Mouse (Mus musculus): ENCODE results near the gene Morc3. TPM values are rescaled to one million over a fixed set of nuclear protein-coding genes. Genes with fewer than 3 reads are reported as not detected.

The Morc3 gene
- total RNA-seq, 2 experiments from 2014 or later = 31.7 to 35.9 TPM

DNA sequence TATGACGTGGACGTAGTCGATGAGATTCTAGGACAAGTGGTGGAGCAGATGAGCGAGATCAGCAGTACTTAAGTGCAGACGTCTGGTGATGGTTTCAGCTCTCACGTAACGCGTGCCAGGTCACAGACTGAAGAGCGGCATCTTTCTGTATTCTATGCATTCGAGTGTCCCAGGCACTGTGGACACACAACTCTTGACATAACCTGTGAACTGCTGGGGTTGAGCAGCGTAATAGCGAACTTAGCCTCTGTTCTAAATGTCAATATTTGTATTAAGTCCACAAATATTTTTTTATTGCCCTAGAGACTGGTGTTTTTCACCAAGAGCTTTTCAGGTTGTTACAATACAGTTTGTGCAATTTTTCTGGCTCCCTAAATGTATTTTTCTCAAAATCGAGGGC, 42.9 kb downstream of the Morc3 start:
- no peak for DNase-seq (ENCODE audit: low spot score in 2 of 2)
- intact Hi-C loops (cut with DNase I) = no loop called here

DNA sequence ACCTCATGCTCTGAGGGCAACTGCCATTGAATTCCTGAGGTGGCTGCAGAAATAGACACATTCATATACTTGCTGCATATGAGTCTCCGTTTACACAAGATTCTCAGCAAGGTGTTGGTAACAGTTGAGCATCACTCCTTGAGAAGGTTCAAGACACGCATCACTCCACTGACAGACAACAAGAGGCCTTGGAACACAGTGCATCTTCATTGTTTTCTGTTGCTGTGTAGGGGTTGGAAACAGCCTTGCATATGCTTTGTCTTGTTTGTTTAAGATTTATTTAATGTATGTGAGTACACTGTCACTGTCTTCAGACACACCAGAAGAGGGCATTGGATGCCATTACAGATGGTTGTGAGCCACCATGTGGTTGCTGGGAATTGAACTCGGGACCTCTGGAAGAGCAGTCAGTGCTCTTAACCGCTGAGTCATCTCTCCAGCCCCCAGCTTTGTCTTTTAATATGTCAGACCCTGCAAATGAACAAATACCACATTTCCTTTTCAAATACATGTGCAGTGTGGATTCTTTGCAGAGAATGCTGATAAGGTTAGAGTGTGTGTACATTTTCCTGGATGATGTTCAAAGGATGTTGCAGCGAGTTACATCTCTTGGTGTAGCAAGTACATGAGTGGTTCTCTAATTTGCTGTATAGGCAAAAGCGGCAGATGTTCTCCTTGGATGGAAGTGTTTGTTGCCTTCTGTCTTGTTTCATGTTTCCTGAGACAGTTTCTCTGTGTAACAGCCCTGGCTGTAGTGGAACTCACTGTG, 45.9 kb downstream of the Morc3 start:
- intact Hi-C loops (cut with DNase I) = no loop called here
- DNase-seq (ENCODE audit: low spot score in 2 of 2) = no peak

DNA sequence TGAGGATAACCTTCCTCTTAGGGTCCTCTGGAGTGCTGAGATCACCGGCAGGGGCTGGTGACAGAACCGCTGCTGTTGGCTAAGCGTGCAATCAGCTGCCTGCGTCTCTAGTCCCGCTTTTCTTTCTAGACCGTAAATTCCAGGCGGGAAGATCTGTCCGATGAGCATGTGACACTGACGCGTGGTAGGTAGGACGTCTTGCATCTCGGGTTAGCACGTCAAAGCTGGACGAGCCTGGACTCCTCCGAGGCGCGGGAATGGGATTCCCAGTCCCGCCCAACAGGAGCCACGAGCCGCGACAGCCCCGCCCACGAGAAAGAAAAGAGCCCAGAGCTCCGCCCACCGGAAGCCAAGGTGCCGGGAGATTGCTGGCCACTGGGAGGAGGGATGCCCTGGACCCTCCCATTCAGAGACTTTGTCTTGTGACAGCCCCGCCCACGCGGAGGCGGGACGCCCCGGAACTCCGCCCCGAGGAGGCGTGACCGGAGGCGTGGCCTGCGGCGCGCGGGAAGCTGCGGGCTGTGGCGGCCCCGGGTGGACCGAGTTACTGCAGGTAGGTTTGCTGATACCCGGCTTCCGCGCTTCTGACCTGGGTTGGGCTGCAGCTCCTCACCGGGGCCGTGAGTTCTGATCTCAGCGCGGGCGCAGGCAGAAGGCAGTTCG, 51.6 kb downstream of the Morc3 start, which contains the start of gene Chaf1b:
Gene Chaf1b, plus strand, starts transcription at position 479 of the 663 bp plus-strand sequence.
- intact Hi-C loops (cut with DNase I) = no loop called here
- DNase-seq (ENCODE audit: low spot score in 2 of 2) = peak; percentile 92 to 94

DNA sequence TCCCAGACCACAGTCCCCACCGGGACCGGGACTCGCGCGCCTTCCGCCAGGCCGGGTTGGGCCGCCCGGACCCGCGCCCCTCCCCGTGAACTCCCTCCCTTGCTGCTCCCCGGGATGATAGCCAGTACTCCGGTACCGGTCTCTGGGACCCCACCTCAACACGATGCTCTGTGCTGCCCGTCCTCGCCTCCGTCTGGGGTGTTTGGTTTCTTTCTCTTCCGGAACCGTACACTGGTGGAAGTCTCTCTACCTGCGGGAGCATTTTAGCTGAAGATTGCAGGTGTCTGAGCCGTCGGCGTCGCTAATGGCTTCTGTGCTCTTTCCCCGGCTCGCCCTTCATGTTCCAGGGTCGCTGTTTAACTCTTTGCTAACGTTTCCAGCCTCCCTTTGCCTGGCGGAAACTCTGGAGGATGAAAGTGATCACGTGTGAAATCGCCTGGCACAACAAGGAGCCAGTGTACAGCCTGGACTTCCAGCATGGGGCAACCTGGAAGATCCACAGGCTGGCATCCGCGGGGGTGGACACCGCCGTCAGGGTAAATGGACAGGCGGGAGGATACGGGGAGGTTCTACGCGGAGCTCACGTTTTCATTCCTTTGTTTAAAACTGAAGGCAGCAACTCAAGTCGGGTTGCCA, 52.3 kb downstream of the Morc3 start:
- intact Hi-C loops (cut with DNase I) = no loop called here
- DNase-seq (ENCODE audit: low spot score in 2 of 2) = no peak

DNA sequence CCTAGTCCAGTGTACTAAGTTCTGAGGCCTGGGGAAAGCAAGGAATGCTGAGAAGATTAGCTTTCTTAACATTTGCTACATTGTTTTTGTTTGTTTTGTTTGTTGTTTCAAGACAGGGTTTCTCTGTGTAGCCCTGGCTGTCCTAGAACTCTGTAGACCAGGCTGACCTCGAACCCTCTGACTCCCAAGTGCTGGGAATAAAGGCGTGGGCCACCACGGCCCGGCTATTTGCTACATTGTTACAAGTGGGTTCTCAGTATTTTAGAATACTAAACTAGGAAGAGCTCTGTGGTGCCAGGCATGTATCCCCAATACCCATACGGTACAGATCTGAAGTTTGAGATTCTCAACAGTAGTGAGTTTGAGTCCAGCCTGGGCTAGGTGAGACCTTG, 52.8 kb downstream of the Morc3 start:
- intact Hi-C loops (cut with DNase I) = no loop called here
- no peak for DNase-seq (ENCODE audit: low spot score in 2 of 2)

DNA sequence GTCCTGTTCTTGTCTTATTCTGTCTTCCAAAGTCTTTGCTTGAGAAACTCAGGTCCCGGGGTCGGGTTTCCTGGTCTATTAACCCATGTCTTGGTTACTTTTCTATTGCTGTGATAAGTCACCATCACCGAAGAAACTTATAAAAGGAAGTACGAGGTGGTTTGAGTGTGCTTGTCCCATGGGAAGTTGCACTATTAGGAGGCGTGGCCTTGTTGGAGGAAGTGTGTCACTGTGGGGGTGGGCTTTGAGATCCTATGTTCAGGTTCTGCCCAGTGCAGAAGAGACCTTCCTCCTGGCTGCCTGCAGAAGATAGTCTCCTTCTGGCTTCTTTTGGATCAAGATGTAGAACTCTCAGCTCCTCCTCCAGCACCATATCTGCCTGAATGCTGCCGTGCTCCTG, 56.6 kb downstream of the Morc3 start:
- intact Hi-C loops (cut with DNase I) = no loop called here
- DNase-seq (ENCODE audit: low spot score in 2 of 2) = no peak

DNA sequence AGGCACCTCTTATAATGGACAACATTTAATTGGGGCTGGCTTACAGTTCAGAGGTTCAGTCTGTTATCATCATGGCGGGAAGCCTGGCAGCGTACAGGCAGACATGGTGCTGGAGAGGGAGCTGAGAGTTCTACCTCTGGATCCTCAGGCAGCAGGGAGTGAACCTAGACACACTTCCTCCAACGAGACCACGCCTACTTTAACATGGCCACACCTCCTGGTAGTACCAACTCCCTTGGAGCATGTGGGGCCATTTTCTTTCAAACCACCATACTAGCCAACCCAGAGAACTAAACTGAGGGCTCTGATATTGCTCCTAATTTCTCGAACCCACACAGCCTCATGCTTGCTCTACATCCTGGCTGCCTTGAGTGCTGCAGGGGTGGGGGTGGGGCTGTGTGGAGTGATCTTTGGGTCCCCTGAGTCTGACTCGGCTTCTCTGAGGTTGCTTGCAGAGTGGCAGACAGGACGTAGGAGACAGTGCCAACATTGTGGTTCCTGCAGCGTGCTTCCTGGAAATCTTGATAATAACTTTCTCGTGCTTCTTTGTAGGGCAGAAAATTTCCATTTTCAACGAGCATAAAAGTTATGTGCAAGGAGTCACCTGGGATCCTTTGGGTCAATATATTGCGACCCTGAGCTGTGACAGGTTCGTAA, 59.2 kb downstream of the Morc3 start:
- no peak for DNase-seq (ENCODE audit: low spot score in 2 of 2)
- intact Hi-C loops (cut with DNase I) = no loop called here

DNA sequence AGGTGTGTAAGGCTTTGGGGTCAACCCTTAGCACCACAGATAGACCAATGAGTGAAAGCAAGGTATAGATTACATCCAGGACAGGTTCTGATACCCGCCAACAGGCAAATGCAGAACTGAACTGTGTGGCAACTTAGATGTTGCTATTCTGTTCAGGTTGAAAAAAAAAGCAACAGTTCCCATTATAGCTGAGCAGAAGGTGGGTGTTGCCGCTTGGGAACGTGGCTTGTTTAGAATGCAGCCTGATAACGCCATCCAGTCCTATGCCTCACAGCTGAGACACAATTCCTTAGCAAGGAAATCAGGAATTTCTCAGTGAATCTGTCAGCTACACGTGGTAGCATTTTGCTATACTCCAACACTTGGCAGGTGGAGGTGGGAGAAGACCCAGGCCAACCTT, 61.4 kb downstream of the Morc3 start:
- intact Hi-C loops (cut with DNase I) = no loop called here

DNA sequence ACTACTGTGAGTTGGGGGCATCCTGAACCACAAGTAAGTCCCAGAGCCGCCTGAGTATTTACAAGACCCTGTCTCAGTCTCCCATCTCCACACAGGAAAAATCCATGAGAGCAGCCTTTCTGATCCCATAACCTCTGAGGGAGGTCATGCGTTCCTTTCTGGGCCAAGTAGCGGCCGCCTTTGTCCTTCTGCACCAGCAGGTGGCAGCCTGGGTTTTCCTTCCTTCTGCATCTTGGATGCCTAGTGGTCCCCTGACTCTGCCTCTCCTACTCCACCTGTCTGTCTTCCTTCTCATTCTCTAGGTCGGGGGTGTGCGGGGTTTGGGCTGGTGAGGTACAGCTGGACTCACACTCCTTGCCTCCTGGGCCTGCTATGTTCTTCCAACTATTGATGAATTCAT, 71.1 kb downstream of the Morc3 start:
- no peak for DNase-seq (ENCODE audit: low spot score in 2 of 2)
- intact Hi-C loops (cut with DNase I) = no loop called here

More for the DNA sequence above, 61.4 kb downstream of the Morc3 start:
- DNase-seq (ENCODE audit: low spot score in 2 of 2) = peak in 1 of 2 experiments; percentile 52

DNA sequence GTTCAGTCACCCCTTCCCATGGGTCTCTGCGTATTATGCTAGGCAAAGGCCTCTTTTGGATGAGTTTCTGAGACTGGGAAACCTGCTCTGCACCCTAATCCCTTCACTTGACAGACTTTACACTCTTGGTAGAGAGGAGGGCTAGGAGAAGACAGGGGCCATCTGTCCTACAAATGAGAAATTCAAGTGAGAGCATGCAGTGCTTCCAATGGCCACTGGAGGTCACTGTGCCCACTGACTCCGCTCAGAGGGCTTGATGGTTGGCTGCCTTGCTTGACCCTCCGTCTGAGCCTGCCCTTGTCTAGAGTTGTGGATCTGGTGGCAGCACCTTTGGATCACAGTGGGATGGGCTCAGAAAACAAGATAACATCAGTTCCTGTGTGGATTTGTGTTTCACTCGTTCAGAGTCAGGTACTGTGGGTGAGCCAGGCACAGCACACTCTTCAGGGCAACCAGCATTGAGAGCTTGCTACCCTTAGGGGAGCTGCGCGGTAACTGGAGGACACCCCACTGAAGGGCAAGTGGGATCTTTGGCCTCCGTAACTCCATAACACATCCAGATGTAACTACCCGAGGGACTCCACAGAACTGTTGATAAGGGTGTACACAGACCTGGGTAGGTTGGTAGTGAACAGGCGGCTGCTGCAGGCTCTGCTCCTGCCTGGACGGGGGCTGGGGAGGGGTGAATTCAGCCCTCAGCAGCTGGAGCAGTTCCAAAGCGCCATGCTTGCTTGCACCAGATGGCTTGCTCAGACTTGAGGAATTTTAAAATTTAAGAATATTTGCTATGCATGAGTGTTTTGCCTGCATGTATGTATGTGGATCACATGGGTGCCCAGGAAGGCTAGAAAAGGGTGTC, 74.5 kb downstream of the Morc3 start:
- intact Hi-C loops (cut with DNase I) = no loop called here
- DNase-seq (ENCODE audit: low spot score in 2 of 2) = peak; percentile 60 to 63

DNA sequence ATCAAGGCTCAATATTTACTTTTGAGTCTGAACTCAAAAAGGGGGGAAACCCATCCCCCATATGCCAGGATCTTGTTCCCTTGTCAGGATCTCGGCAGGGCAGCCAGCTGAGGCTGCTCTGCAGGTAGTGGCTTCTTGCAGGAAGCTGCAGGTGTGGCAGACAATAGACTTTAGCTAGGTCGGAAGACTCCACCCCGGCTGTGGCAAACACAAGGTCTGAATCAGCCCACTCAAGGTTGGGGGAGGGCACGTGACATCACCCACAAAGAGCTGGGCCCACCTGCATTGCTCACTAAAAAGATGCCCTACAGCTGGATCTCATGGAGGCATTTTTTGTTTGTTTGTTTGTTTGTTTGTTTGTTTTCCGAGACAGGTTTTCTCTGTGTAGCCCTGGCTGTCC, 75.8 kb downstream of the Morc3 start:
- intact Hi-C loops (cut with DNase I) = no loop called here
- DNase-seq (ENCODE audit: low spot score in 2 of 2) = no peak

DNA sequence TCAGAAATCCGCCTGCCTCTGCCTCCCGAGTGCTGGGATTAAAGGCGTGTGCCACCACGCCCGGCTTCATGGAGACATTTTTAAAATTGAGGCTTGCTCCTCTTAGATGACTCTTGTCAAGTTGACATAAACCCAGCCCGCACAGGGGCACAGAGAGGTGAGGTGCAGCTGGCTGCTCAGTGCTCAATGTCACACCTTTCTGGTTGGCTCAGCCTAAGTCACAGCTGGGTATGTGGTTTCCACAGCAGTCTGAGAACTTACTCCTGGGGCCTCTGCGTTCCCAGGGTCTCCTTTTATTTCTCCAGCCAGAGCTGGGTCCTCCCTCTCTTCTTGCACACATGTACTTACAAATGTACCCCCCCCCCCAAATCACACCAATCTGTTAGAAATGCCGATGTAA, 76.3 kb downstream of the Morc3 start:
- no peak for DNase-seq (ENCODE audit: low spot score in 2 of 2)
- intact Hi-C loops (cut with DNase I) = no loop called here

DNA sequence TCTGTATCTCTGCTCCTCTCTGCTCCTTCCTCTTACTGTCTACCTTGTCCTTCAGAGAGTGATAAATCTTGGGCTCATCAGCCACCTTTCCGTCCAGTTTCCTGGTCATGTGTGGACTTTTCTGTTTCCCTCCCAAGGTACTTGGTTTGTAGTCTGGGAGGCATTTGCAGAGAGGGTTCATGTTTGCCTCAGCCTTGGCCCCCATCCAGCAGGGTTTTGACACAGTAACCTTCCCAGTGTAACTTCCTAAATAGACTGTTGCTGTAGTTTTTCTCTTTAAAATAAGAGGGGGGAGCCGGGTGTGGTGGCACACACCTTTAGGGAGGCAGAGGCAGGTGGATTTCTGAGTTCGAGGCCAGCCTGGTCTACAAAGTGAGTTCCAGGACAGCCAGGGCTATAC, 78.0 kb downstream of the Morc3 start:
- intact Hi-C loops (cut with DNase I) = loop anchor here (10.0 kb wide), 1 partner anchor 425 kb away; no protein-coding TSS in a partner anchor
- no peak for DNase-seq (ENCODE audit: low spot score in 2 of 2)

DNA sequence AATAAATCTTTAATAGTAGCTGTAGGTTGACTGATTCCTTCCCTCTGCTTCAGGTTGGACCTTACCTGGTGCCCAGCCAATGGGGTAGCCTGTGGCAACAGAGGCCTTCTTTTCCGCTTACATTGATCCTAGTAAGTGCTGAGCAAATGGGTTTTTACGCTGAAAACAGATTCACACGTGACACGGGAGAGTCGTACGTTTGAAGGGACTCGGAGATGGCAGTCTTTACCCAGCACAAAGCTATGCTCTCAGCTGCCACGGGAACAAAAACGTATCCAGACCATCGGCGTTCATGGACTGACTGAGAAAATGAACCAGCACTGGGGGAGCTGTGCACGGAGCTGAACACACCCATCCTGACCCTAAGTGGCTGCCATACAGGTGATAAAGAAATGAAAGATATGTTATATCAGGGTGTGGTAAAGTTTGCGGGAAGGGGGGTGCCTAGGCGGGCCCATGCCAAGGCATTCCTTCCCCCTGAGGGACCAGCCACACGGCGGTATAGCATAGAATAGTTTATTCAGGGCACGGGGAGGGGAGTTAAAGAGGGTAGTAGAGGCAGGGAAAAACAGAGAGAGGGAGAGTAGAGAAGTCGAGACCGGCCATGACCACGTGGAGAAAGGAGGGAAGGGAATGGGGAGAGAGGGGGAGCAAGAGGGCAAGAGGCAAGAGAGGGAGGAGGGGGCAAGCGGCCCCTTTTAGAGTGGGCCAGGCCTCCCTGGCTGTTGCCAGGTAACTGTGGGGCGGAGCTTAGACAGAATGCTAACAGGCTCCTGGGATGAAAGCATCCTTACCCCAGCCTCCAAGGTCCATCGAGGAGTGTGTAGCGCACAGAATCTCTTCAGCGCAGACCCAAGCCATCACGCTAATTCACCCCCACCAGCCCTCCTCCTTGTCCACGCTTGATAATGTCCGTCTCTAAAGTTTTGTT, 79.1 kb downstream of the Morc3 start:
- DNase-seq (ENCODE audit: low spot score in 2 of 2) = no peak
- intact Hi-C loops (cut with DNase I) = loop anchor here (10.0 kb wide), 1 partner anchor 424 kb away; no protein-coding TSS in a partner anchor

DNA sequence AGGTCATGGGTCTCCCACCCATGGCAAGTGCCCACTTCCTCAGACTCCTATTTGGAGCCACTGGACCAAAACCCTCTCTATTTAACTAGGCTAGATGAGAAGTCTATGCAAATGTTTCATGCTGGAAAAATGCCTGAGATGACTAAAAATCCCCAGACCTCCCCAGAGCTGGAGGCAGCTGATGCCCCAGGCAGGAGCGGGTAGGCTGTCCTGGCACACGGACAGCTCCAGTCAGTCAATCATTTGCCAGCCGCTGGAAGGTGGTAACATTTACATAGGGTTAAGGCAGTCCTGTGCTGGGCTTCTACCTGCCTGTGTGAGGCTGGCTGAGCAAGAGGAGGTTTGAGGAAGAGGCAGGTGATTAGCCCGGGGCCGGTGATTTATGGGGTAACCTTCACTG, 80.2 kb downstream of the Morc3 start:
- intact Hi-C loops (cut with DNase I) = loop anchor here (10.0 kb wide), 1 partner anchor 423 kb away; no protein-coding TSS in a partner anchor
- DNase-seq (ENCODE audit: low spot score in 2 of 2) = peak in 1 of 2 experiments; percentile 58

DNA sequence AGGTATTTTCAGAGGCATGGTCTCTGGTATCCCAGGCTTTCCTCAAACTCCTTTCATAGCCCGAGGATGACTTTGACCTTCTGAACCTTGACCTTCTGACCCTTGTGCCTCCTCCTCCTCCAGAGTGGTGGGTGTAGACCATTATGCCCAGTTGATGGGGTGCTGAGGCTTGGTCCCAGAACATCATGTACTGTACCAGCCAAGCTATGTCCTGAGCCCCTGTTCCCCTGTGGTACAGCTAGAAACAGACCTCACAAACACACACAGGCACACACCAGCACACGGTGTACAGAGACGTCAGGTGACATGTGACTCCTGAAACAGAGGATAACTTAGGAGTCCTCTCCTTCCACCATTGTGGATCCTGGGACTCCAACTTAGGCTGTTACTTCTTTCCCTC, 80.9 kb downstream of the Morc3 start:
- intact Hi-C loops (cut with DNase I) = loop anchor here (10.0 kb wide), 1 partner anchor 422 kb away; no protein-coding TSS in a partner anchor
- DNase-seq (ENCODE audit: low spot score in 2 of 2) = no peak

DNA sequence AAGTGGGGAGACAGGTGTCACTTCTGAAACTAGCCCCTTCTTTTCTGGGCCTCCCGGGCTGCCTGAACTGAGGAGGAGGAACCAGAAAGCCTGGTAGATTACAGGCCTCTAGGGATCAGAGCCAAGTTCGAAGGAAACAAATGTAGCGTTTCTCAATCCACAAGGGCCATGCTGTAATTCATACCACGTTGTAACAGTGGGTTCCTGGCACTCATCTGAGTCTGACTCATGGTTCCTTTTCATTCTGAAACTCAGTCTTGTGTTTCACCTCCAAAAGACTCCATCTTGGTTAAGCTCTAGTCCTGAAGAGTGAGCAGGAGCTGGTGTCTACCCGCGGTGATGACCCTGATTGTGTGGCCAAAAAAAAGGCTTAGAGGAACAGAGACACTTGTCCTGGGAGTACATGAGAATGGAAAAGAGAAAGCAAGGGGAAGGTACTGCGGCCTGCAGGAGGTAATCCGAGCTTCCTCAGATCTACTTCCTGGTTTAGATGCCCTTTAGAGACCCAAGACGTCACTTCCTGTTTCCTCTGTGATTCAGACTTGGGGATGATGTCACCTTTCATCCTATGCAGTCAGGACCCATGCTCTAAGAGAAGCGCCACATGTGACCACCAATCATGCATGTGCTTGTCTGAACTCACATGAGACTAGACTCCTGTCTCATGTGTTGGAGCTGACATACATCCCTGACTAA, 82.1 kb downstream of the Morc3 start:
- intact Hi-C loops (cut with DNase I) = loop anchor here (10.0 kb wide), 1 partner anchor 421 kb away; no protein-coding TSS in a partner anchor
- peak in 1 of 2 experiments; percentile 37 for DNase-seq (ENCODE audit: low spot score in 2 of 2)
